Mouse (Mus musculus): ENCODE data around the gene Mvd.

DNA sequence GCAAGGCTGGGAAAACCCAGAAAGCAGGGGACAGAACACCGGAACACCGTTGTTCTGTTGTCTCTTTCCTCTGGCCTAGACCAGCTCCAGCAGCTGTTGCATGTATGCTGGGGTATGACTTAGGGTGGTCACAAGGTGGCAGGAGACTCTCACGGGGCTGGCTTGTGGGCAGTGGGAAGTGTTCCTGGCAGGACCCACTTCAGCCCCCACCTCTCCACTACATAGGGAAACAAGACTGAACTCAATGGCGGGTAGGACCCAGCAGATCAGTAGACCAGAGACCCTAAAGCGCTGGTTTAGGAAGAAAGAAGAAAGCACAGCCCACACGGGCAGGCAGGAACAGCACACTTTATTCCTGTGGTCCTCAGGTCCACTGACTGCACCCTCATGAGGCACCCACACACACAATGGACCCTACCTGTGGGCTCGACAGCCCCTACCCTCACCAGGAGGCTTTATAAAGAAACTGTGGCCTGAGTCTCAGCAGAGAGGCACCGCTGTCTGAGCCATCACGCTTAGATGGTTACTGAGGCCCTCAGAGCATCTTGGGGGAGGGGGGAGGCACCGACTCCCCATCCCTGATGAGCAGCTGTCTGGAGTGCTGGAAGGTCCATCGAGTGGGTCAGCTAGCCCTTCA is 9.8 kb downstream of the Mvd start:
- no peak for TF ChIP-seq CTCF (IDR thresholded peaks at IDR 0.05; ENCODE audit: extremely low read depth, insufficient read length, insufficient replicate concordance, low read depth, low read length)
- no peak for TF ChIP-seq POLR2A (IDR thresholded peaks at IDR 0.05; ENCODE audit: low read depth, low read length)

All from small intestine, adult 2 months (tissue).